Mouse (Mus musculus) liver, embryonic 16.5 days (tissue): Measurements from ENCODE around the gene Prkd2. TPM values are rescaled to one million over a fixed set of nuclear protein-coding genes. Genes with fewer than 3 reads are reported as not detected.

ENCODE experiments used
- ATAC-seq: fragments of 200-750 bp; cut with Nextera tagmentation; 2 replicates; pipeline ENCODE4 v1.8.0; 2017; ENCODE audit warnings: low read depth, mild to moderate bottlenecking, moderate number of reproducible peaks, moderate library complexity
- H3K27ac ChIP-seq: fragments of 300-500 bp; sonication (generic); 2 replicates; pipeline ENCODE4 v1.5.1; 2014; ENCODE audit warnings: mild to moderate bottlenecking, low read length
- H3K27me3 ChIP-seq: fragments of 300-500 bp; sonication (generic); 2 replicates; pipeline ENCODE4 v1.6.1; 2014; ENCODE audit warnings: low read depth, low read length, mixed read lengths; ENCODE audit not compliant: control insufficient read depth, insufficient read depth
- H3K36me3 ChIP-seq: fragments of 300-500 bp; sonication (generic); 2 replicates; pipeline ENCODE4 v1.6.1; 2014; ENCODE audit warnings: mild to moderate bottlenecking; ENCODE audit not compliant: control insufficient read depth, insufficient read depth
- H3K4me1 ChIP-seq: fragments of 300-500 bp; sonication (generic); 2 replicates; pipeline ENCODE4 v1.6.1; 2014; ENCODE audit warnings: low read depth, low read length, mixed read lengths; ENCODE audit not compliant: control insufficient read depth
- H3K4me2 ChIP-seq: fragments of 300-500 bp; sonication (generic); 2 replicates; pipeline ENCODE4 v1.6.1; 2014; ENCODE audit warnings: low read depth, low read length, mixed read lengths
- H3K4me3 ChIP-seq: fragments of 300-500 bp; sonication (generic); 2 replicates; pipeline ENCODE4 v1.5.1; 2014; ENCODE audit warnings: low read depth, mild to moderate bottlenecking, low read length
- H3K9ac ChIP-seq: fragments of 300-500 bp; sonication (generic); 2 replicates; pipeline ENCODE4 v1.6.1; 2014; ENCODE audit warnings: low read depth, low read length
- H3K9me3 ChIP-seq: fragments of 300-500 bp; sonication (generic); replicated peaks from 2 replicates; pipeline ENCODE4 v1.6.1; 2016; ENCODE audit warnings: low read length; ENCODE audit not compliant: control insufficient read depth
- WGBS: fragments of 180-500 bp; shearing (Covaris S2); extraction: QIAGEN DNeasy Blood & Tissue Kit; methylation state at CpG from one replicate; pipeline ENCODE4 v1.1.7; 2014; ENCODE audit not compliant: insufficient replicate concordance; 5-methylcytosine and 5-hydroxymethylcytosine counted together
- polyA plus RNA-seq: library from polyadenylated mRNA; unstranded; fragments of >200 nt; fragmentation: Nextera tagmentation; extraction: Ambion mirVana; gene quantifications from 2 replicates; pipeline ENCODE4 v1.2.1, GENCODE M21; 2015

Prkd2 gene
- polyA plus RNA-seq, 1 experiment from 2014 or later, result 3.6 TPM

DNA sequence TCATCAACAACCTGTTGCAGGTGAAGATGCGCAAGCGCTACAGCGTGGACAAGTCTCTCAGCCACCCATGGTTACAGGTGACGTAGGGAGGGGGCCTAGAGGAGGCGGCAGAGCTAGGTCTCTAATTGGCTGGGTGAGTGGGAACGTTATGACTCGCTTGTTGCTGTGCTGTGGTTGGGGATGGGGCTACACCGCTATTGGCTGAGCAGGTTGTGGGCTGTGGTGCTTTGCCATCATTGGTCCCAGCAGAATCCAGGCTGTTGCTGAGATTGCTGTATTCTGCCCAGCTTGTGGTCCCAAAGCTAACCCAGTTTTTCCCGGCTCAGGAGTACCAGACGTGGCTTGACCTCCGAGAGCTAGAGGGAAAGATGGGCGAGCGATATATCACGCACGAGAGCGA is 26.8 kb downstream of the Prkd2 start:
- peaks cover 6% of the 10 kb centered on the region for H3K4me1 ChIP-seq
- ATAC-seq, result peak; percentile 56
- no peaks in the 10 kb centered on the region for H3K27me3 ChIP-seq
- no peak overlapping the region for H3K4me2 ChIP-seq
- WGBS, result 66% methylated on average over 16 of the region's 16 CpGs
- H3K9me3 ChIP-seq, result no peaks in the 10 kb centered on the region
- no peak overlapping the region for H3K27ac ChIP-seq
- no peaks in the 10 kb centered on the region for H3K36me3 ChIP-seq
- no peak overlapping the region for H3K4me3 ChIP-seq
- H3K9ac ChIP-seq, result no peak overlapping the region

DNA sequence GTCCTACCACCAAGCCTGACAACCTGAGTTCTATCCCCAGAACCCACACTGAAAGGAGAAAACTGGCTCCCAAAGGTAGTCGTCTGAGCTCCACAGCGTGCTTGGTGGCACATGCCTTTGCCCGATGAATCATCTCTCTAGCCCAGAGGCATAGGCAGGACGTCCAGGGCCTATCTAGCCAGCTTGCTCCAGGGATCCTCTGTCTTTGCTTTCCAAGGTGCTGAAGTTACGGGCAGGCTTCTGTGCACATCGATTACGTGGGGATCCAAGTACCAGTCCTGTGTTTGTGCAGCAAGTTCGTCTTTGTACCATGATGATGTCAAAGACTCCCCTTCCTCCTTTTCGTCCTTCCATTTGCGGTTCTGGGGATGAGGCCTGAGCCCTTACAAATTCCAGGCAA is 28.9 kb downstream of the Prkd2 start:
- Histone ChIP-seq H3K36me3 (no peaks in the 10 kb centered on the region), H3K4me1 (peaks cover 15% of the 10 kb centered on the region), H3K27ac (no peak overlapping the region), H3K27me3 (peaks cover 13% of the 10 kb centered on the region), H3K4me3 (no peak overlapping the region), H3K9ac (no peak overlapping the region), H3K4me2 (no peak overlapping the region), H3K9me3 (no peaks in the 10 kb centered on the region)
- ATAC-seq, result no peak
- 66% methylated on average over 10 of the region's 10 CpGs for WGBS

DNA sequence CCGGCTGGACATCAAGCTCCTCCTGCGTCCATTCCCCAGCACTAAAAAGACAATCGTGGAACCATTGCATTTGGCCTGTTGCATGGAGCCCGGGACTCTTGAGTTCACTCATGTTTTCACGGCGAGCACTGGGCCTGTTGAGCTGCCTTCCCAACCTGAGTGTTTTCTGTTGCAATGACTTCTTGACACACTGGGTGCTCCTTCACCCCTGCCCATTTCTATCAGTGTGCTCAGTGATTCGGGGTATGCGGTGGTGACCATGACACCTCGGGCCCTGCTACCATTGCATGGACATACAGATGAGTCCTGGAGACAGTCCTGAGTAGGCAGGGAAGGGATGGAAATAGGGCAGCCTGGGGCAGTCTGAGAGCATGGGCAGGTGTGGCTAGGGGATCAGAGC is 29.8 kb downstream of the Prkd2 start:
- Histone ChIP-seq H3K4me2 (no peak overlapping the region), H3K36me3 (no peaks in the 10 kb centered on the region), H3K9me3 (no peaks in the 10 kb centered on the region), H3K27ac (no peak overlapping the region), H3K4me1 (peaks cover 15% of the 10 kb centered on the region), H3K27me3 (peaks cover 17% of the 10 kb centered on the region), H3K9ac (no peak overlapping the region), H3K4me3 (no peak overlapping the region)
- ATAC-seq, result no peak
- WGBS, result 72% methylated on average over 9 of the region's 9 CpGs

DNA sequence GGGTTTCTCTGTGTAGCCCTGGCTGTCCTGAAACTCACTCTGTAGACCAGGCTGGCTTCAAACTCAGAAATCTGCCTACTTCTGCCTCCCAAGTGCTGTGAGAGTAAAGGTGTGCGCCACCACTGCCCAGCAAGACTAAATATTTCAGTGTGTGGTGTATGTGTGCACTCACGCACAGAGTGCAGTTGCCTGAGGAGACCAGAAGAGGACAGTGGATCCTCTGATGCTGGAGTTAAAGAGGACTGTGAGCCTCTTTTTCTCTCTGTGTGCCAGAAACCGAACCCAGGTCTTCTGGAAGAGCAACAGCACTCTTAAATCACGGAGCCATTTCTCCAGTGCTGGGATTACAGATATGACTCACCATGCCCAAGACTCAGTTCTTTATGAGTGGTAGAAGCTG is 30.7 kb downstream of the Prkd2 start:
- Histone ChIP-seq H3K27ac (no peak overlapping the region), H3K4me2 (no peak overlapping the region), H3K9ac (no peak overlapping the region), H3K27me3 (peaks cover 17% of the 10 kb centered on the region), H3K9me3 (no peaks in the 10 kb centered on the region), H3K36me3 (no peaks in the 10 kb centered on the region), H3K4me1 (peaks cover 15% of the 10 kb centered on the region), H3K4me3 (no peak overlapping the region)
- WGBS, result 78% methylated on average over 4 of the region's 4 CpGs
- ATAC-seq, result no peak

DNA sequence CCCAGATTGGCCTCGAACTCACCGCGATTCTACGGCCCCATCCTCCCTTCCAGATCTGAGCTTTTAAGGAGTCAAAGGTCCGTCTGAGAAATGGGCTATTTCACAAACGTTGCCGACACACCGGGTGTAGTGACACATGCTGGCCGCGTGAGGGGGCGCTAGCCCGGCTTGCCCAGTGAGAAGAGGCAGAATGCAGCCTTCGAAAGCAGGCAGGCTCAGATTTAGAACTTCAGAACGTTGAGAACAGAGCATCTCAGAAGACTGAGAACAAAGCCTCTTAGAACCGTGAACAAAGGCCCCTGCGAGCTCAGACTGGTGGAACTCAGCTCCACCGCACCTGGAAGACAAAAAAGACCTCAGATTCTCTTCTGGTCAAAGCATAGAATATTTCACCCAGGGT is 31.5 kb downstream of the Prkd2 start:
- Histone ChIP-seq H3K4me1 (peaks cover 15% of the 10 kb centered on the region), H3K27me3 (peaks cover 17% of the 10 kb centered on the region), H3K9ac (no peak overlapping the region), H3K4me3 (peak overlapping the region; percentile 68), H3K4me2 (peak overlapping the region; percentile 95), H3K27ac (peak overlapping the region; percentile 58), H3K9me3 (no peaks in the 10 kb centered on the region), H3K36me3 (no peaks in the 10 kb centered on the region)
- 2% methylated on average over 17 of the region's 17 CpGs for WGBS
- no peak for ATAC-seq

DNA sequence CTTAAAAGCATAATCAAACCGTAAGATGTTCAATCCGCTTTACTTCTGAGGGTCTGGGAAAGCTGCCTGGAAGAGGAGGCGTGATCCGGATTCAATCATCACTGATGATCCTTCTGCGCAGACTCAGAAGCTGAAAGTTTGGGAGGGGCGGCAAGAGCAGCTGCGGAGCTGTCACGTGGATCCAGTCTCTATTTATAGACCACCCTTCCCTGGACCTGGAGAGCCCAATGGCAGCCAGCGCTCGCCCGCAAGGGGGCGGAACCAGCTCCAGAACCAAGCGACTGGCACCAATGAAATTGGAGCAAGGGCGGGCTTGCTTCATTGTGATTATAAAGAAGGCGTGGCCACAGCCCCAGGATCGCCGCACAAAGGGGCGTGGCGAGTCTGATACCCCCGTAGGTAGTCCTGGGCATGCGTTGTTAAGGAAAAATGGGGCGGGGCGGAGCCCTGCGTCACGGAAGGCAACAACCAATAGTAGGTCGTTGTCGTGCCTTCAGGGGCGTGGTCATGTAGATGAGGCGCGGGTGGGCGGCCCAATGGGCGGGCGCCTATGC is 32.1 kb downstream of the Prkd2 start:
- Histone ChIP-seq H3K27me3 (peaks cover 17% of the 10 kb centered on the region), H3K27ac (peak overlapping the region; percentile 58), H3K36me3 (no peaks in the 10 kb centered on the region), H3K4me2 (peak overlapping the region; percentile 95), H3K9ac (no peak overlapping the region), H3K4me1 (peaks cover 15% of the 10 kb centered on the region), H3K9me3 (no peaks in the 10 kb centered on the region), H3K4me3 (peak overlapping the region; percentile 68)
- WGBS, result under 1% methylated on average over 32 of the region's 33 CpGs
- peak; percentile 97 for ATAC-seq

DNA sequence AGATGAGACGGTGACA is 32.4 kb downstream of the Prkd2 start, which contains the start of gene Dact3:
Gene Dact3 (plus strand): TSS at position 8 of the 16 bp plus-strand sequence.
- no peak for ATAC-seq
- peaks cover 15% of the 10 kb centered on the region for H3K4me1 ChIP-seq
- 0% methylated on average over 1 of the region's 1 CpGs for WGBS

DNA sequence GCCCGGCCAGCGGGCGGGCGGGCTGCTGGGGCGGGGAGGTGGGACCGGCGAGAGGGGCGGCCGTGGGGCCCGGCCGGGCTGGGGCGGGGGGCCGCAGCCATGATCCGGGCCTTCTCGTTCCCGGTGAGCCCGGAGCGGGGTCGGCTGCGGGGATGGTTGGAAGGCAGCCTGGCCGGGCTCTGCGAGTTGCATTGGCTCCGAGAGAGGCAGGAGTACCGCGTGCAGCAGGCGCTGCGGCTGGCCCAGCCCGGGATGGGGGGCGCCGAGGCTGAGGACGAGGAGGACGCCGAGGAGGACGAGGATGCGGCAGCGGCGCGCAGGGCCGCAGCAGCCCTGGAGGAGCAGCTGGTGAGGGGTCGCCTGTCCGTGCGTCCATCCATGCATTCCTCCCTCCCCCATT is 32.6 kb downstream of the Prkd2 start:
- WGBS, result under 1% methylated on average over 38 of the region's 42 CpGs
- Histone ChIP-seq H3K4me3 (peak overlapping the region; percentile 68), H3K9ac (peak overlapping the region; percentile 56), H3K36me3 (no peaks in the 10 kb centered on the region), H3K4me2 (peak overlapping the region; percentile 95), H3K9me3 (no peaks in the 10 kb centered on the region), H3K27me3 (peaks cover 17% of the 10 kb centered on the region), H3K27ac (no peak overlapping the region), H3K4me1 (peaks cover 15% of the 10 kb centered on the region)
- ATAC-seq, result no peak; the same call in 1 of the 2 replicates

More for the DNA sequence above, 32.4 kb downstream of the Prkd2 start, which contains the start of gene Dact3:
- H3K9me3 ChIP-seq, result no peaks in the 10 kb centered on the region
- peak within 1 kb of the TSS; percentile 58 for H3K27ac ChIP-seq
- peak within 1 kb of the TSS; percentile 95 for H3K4me2 ChIP-seq
- H3K36me3 ChIP-seq, result no peaks in the 10 kb centered on the region
- peaks cover 17% of the 10 kb centered on the region for H3K27me3 ChIP-seq
- H3K9ac ChIP-seq, result peak within 1 kb of the TSS; percentile 56
- H3K4me3 ChIP-seq, result peak within 1 kb of the TSS; percentile 68

DNA sequence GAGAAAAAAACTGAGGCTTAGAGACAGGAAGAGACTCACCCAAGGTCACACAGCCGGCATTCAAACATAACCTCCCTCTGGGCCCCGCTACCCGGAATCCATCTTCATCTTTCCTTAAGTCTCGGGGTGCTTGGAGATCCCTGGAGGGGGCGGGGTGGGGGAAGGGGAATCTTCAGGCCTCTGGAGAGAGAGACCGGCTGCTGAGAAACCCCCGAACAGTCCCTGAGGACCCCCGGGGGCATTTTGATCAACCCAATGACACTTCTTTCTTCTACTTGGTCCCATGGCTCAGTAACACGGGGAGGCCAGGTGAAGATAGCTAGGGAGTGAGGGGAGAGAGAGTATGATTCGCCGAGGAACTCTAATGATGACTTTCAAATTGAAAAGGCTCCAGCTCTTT is 33.3 kb downstream of the Prkd2 start:
- Histone ChIP-seq H3K4me3 (no peak overlapping the region), H3K27ac (no peak overlapping the region), H3K27me3 (peaks cover 17% of the 10 kb centered on the region), H3K4me2 (peak overlapping the region; percentile 0; the same call in 1 of the 2 replicates), H3K9me3 (no peaks in the 10 kb centered on the region), H3K4me1 (peaks cover 15% of the 10 kb centered on the region), H3K9ac (no peak overlapping the region; the same call in 1 of the 2 replicates), H3K36me3 (no peaks in the 10 kb centered on the region)
- no peak for ATAC-seq
- 22% methylated on average over 11 of the region's 11 CpGs for WGBS
